18 mouse cellular contexts compared by ENCODE assay signal in genomic region chr17:5831257-5831806, GRCm38 (mm10).
"Had no signal": no experiment of that assay in that cellular context is flagged by ENCODE, and none has a peak within 500 bp of the region (broad histone marks: within the 10 kb centered on the region; RNA-seq: fewer than 3 reads in every experiment).

No protein-coding gene starts in this region.

- H3K36me3 ChIP-seq: lung, embryonic 15.5 days; midbrain, embryonic 13.5 days; neural tube, embryonic 12.5 days; neural tube, embryonic 15.5 days; stomach, embryonic 15.5 days had no signal

- H3K4me2 ChIP-seq: lung, embryonic 15.5 days; midbrain, embryonic 13.5 days; neural tube, embryonic 12.5 days; neural tube, embryonic 15.5 days; stomach, embryonic 15.5 days had no signal

- H3K9me3 ChIP-seq: lung, embryonic 15.5 days; midbrain, embryonic 13.5 days; neural tube, embryonic 12.5 days; neural tube, embryonic 15.5 days; stomach, embryonic 15.5 days had no signal

- H3K27ac ChIP-seq: kidney, postnatal 0 days; left cerebral cortex, adult 2 months; lung, embryonic 15.5 days; midbrain, embryonic 13.5 days; neural tube, embryonic 12.5 days; neural tube, embryonic 15.5 days; stomach, embryonic 15.5 days had no signal

- H3K27me3 ChIP-seq: lung, embryonic 15.5 days; midbrain, embryonic 13.5 days; neural tube, embryonic 12.5 days; neural tube, embryonic 15.5 days; stomach, embryonic 15.5 days had no signal

- H3K4me3 ChIP-seq: left cerebral cortex, adult 2 months; lung, embryonic 15.5 days; midbrain, embryonic 13.5 days; neural tube, embryonic 12.5 days; neural tube, embryonic 15.5 days; stomach, embryonic 15.5 days had no signal

- DNase-seq: kidney, adult 2 months; kidney, postnatal 25 days; layer of hippocampus, postnatal 36 days; lung, postnatal 10 days; lung, postnatal 36 days; right cerebral cortex, adult 18-20 months; right cerebral cortex, postnatal 25 days; spleen, adult 18-20 months; thymus, postnatal 25 days had no signal

- H3K9ac ChIP-seq: lung, embryonic 15.5 days; midbrain, embryonic 13.5 days; neural tube, embryonic 12.5 days; neural tube, embryonic 15.5 days; stomach, embryonic 15.5 days had no signal

- ATAC-seq: intestine, postnatal 0 days; midbrain, embryonic 13.5 days; midbrain, embryonic 16.5 days had no signal
